Mouse (Mus musculus) urinary bladder, postnatal 4 days (tissue): ENCODE data around the gene Coq8a.

Experiments
- DNase-seq, 2 experiments: peaks; one replicate each; pipeline ENCODE4 v3.0.0; 2021 to 2022; ENCODE audit warnings: low spot score in 2 of 2

The Coq8a gene

GRCm38 (mm10) chr1:180116525-180116924 is 82.9 kb downstream of the Coq8a start:
- no peak for DNase-seq
